In the genomic region with DNA sequence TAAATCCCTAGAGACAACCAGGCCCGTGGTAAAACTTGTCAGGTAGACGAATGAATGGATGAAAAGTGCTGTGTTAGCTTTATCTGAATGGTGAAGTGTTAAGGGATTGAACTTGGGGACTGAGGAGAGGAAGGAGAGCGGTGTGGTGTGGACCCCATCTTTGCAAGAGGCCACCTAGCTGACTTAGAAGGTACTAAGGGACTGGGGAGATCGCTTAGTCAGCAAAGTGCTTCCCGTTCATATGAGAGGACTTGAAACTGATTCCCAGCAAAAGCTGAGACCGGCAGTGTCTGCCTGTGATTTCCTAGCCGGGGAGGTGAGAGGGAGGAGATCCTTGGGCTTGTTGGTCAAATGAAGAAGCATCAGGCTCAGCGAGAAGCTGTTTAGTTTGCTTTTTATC, we compare ENCODE assay signal across 27 mouse cellular contexts.
"Had no signal": no experiment of that assay in that cellular context is flagged by ENCODE, and none has a peak within 500 bp of the region (broad histone marks: within the 10 kb centered on the region; RNA-seq: fewer than 3 reads in every experiment).

No protein-coding gene starts in this region.

- H3K27me3 ChIP-seq: embryonic facial prominence, embryonic 12.5 days; embryonic facial prominence, embryonic 13.5 days; embryonic facial prominence, embryonic 15.5 days; forebrain, embryonic 12.5 days; forebrain, embryonic 13.5 days; forebrain, embryonic 15.5 days had no signal

- DNase-seq: cerebellum, adult 8-10 months; cerebellum, adult 9-10 months; cerebellum, adult 9-11 months; cerebellum, postnatal 14 days; cerebellum, postnatal 25 days; cerebellum, postnatal 36 days; embryo, embryonic 11 days; forebrain, postnatal 0 days; gastrocnemius, adult 2 months; gastrocnemius, postnatal 10 days; gastrocnemius, postnatal 14 days; gastrocnemius, postnatal 25 days; gastrocnemius, postnatal 36 days; heart, adult 11 months; heart, adult 18-20 months; heart, adult 2 months had no signal

- H3K4me2 ChIP-seq: embryonic facial prominence, embryonic 12.5 days; embryonic facial prominence, embryonic 13.5 days; embryonic facial prominence, embryonic 15.5 days; forebrain, embryonic 12.5 days; forebrain, embryonic 13.5 days; forebrain, embryonic 15.5 days had no signal

- H3K4me1 ChIP-seq: embryonic facial prominence, embryonic 10.5 days; embryonic facial prominence, embryonic 12.5 days; embryonic facial prominence, embryonic 13.5 days; embryonic facial prominence, embryonic 15.5 days; forebrain, embryonic 10.5 days; forebrain, embryonic 12.5 days; forebrain, embryonic 13.5 days; forebrain, embryonic 15.5 days had no signal

- H3K36me3 ChIP-seq: embryonic facial prominence, embryonic 10.5 days; embryonic facial prominence, embryonic 12.5 days; embryonic facial prominence, embryonic 13.5 days; embryonic facial prominence, embryonic 15.5 days; forebrain, embryonic 10.5 days; forebrain, embryonic 12.5 days; forebrain, embryonic 15.5 days had no signal

- H3K9me3 ChIP-seq: embryonic facial prominence, embryonic 10.5 days; embryonic facial prominence, embryonic 12.5 days; embryonic facial prominence, embryonic 13.5 days; embryonic facial prominence, embryonic 15.5 days; forebrain, embryonic 10.5 days; forebrain, embryonic 12.5 days; forebrain, embryonic 13.5 days; forebrain, embryonic 15.5 days had no signal

- ATAC-seq: forebrain, embryonic 13.5 days; forebrain, embryonic 14.5 days; forebrain, embryonic 15.5 days; forebrain, embryonic 16.5 days; forebrain, postnatal 0 days had no signal

- H3K4me3 ChIP-seq: embryonic facial prominence, embryonic 10.5 days; embryonic facial prominence, embryonic 12.5 days; embryonic facial prominence, embryonic 13.5 days; embryonic facial prominence, embryonic 15.5 days; erythroblast, embryonic 14.5 days; forebrain, embryonic 10.5 days; forebrain, embryonic 12.5 days; forebrain, embryonic 13.5 days; forebrain, embryonic 15.5 days; gastrocnemius, adult 2 months; heart, adult 2 months had no signal

- H3K27ac ChIP-seq: embryonic facial prominence, embryonic 10.5 days; embryonic facial prominence, embryonic 12.5 days; embryonic facial prominence, embryonic 13.5 days; embryonic facial prominence, embryonic 15.5 days; forebrain, embryonic 10.5 days; forebrain, embryonic 12.5 days; forebrain, embryonic 13.5 days; forebrain, embryonic 15.5 days; gastrocnemius, adult 2 months; heart, adult 2 months had no signal

- H3K9ac ChIP-seq: embryonic facial prominence, embryonic 12.5 days; embryonic facial prominence, embryonic 13.5 days; embryonic facial prominence, embryonic 15.5 days; forebrain, embryonic 12.5 days; forebrain, embryonic 13.5 days; forebrain, embryonic 15.5 days; forebrain, postnatal 0 days had no signal
